Mouse (Mus musculus) liver, embryonic 16.5 days (tissue): ENCODE data around the gene Midn. TPM values are rescaled to one million over a fixed set of nuclear protein-coding genes. Genes with fewer than 3 reads are reported as not detected.

Experiments
- ATAC-seq: fragments of 200-750 bp; cut with Nextera tagmentation; 2 replicates; pipeline ENCODE4 v1.8.0; 2017; ENCODE audit warnings: low read depth, mild to moderate bottlenecking, moderate number of reproducible peaks, moderate library complexity
- H3K27ac ChIP-seq: fragments of 300-500 bp; sonication (generic); 2 replicates; pipeline ENCODE4 v1.5.1; 2014; ENCODE audit warnings: mild to moderate bottlenecking, low read length
- H3K27me3 ChIP-seq: fragments of 300-500 bp; sonication (generic); 2 replicates; pipeline ENCODE4 v1.6.1; 2014; ENCODE audit warnings: low read depth, low read length, mixed read lengths; ENCODE audit not compliant: control insufficient read depth, insufficient read depth
- H3K36me3 ChIP-seq: fragments of 300-500 bp; sonication (generic); 2 replicates; pipeline ENCODE4 v1.6.1; 2014; ENCODE audit warnings: mild to moderate bottlenecking; ENCODE audit not compliant: control insufficient read depth, insufficient read depth
- H3K4me1 ChIP-seq: fragments of 300-500 bp; sonication (generic); 2 replicates; pipeline ENCODE4 v1.6.1; 2014; ENCODE audit warnings: low read depth, low read length, mixed read lengths; ENCODE audit not compliant: control insufficient read depth
- H3K4me2 ChIP-seq: fragments of 300-500 bp; sonication (generic); 2 replicates; pipeline ENCODE4 v1.6.1; 2014; ENCODE audit warnings: low read depth, low read length, mixed read lengths
- H3K4me3 ChIP-seq: fragments of 300-500 bp; sonication (generic); 2 replicates; pipeline ENCODE4 v1.5.1; 2014; ENCODE audit warnings: low read depth, mild to moderate bottlenecking, low read length
- H3K9ac ChIP-seq: fragments of 300-500 bp; sonication (generic); 2 replicates; pipeline ENCODE4 v1.6.1; 2014; ENCODE audit warnings: low read depth, low read length
- H3K9me3 ChIP-seq: fragments of 300-500 bp; sonication (generic); replicated peaks from 2 replicates; pipeline ENCODE4 v1.6.1; 2016; ENCODE audit warnings: low read length; ENCODE audit not compliant: control insufficient read depth
- WGBS: fragments of 180-500 bp; shearing (Covaris S2); extraction: QIAGEN DNeasy Blood & Tissue Kit; methylation state at CpG from one replicate; pipeline ENCODE4 v1.1.7; 2014; ENCODE audit not compliant: insufficient replicate concordance; 5-methylcytosine and 5-hydroxymethylcytosine counted together
- polyA plus RNA-seq: library from polyadenylated mRNA; unstranded; fragments of >200 nt; fragmentation: Nextera tagmentation; extraction: Ambion mirVana; gene quantifications from 2 replicates; pipeline ENCODE4 v1.2.1, GENCODE M21; 2015

Midn gene
- polyA plus RNA-seq, 1 experiment from 2014 or later: 2.6 TPM

DNA sequence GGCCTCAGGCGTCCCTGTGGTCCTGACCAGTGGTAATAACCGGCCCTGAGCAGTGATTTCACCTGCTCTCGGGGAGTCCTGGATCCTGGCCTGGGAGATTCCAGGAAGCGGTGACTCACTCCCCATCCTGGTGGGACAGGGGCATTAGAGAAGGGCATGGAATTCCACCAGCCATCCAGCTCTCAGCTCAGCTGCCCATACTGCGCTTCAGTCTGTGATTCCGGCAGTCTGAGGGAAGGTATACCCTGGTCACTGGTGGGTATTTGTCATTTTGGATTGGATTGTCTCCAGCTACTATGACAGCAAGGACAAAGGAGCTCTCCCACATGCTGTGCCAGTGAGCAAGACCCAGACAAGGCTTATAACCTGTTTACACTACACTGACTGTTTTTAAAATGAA lies 40.4 kb upstream of the Midn start:
- Histone ChIP-seq H3K4me1 (peaks cover 17% of the 10 kb centered on the region), H3K9ac (no peak overlapping the region), H3K4me2 (no peak overlapping the region), H3K27me3 (no peaks in the 10 kb centered on the region), H3K27ac (no peak overlapping the region), H3K36me3 (no peaks in the 10 kb centered on the region), H3K4me3 (no peak overlapping the region), H3K9me3 (no peaks in the 10 kb centered on the region)
- WGBS: 69% methylated on average over 6 of the region's 6 CpGs
- no peak for ATAC-seq

DNA sequence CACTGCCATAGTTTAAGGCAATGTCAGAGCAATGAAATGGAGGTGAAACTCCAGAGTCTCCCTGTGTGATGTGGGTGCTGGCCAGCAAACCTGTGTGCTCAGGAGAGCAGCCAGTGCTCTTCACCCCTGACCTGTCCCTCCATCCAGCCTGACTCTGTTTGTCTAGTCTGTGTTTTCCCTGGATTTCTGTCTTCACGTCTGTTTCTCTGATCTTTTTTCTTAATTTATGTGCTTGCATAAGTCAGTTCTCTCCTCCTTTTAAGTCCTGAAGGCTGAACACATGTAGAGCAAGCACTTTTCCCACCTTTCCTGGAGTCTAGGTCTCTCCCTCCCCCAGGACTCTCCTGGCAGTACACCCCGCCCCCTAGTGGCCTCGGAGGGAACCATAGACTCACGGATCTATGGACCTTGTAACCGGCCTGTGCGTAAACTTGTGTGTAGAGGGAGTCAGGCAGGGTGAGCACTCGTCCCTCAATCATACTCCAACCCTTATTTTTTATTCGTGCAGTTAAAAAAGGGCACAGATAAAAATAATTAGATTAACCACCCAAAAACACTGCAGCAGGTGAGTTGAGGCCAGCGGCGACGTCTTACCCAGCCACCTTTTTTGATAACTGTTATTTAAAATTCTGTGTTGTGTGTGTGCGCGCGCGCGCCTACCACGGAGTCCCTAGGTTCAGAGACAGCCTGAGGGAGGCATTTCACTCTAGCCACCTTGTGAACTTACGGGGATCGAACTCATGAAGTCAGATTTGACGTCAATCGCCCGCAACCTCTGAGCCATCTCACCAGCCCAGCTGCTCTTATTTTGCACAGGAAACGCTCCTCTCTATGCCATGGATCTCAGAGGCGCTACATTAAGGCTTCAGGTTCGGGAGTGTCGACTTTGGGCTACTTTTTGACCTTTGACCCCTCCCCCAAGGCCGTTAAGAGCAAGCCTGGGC lies 33.5 kb upstream of the Midn start:
- ATAC-seq: peak; percentile 52
- Histone ChIP-seq H3K27me3 (no peaks in the 10 kb centered on the region), H3K4me1 (peaks cover 43% of the 10 kb centered on the region), H3K4me2 (peak overlapping the region; percentile 87), H3K9me3 (no peaks in the 10 kb centered on the region), H3K36me3 (peaks cover 13% of the 10 kb centered on the region; the same call in 1 of the 2 replicates), H3K27ac (peak overlapping the region; percentile 96), H3K9ac (peak overlapping the region; percentile 80), H3K4me3 (peak overlapping the region; percentile 69)
- 1% methylated on average over 27 of the region's 27 CpGs for WGBS

DNA sequence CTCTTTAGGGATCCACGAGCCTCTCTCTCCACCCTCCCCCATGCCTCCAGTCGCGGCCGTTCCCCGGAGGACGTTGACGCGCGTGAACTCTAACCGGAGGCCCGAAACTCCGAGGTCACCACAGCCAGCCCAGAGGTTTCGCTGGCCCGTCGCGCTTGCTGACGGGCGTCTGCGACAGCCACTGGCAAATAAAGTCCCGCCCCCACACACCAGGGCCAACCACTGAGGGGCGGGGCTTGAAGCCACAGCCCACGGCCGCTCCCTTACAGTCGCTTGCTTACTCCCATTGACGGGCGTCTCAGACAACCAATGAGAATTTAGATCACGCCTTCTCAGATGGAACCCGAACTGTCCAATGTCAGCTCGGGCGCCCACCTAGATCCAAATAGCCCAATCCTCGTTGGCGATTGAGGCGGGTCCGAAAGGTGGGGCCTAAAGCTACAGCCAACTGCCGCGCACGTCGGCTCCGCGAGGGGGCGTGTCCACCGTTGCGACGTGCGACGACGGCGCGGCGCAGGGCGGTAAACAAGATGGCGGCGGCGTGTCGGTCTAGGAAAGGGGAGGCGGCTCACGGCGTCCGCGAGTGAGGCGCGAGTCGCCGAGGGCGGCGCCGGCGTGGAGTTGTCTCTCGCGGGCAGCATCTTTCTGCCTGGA lies 32.7 kb upstream of the Midn start, which contains the start of gene Stk11:
Stk11 (plus strand) TSS at position 514 of the 654 bp plus-strand sequence.
- Histone ChIP-seq H3K9me3 (no peaks in the 10 kb centered on the region), H3K27me3 (no peaks in the 10 kb centered on the region), H3K4me3 (peak within 1 kb of the TSS; percentile 98), H3K4me1 (peaks cover 51% of the 10 kb centered on the region), H3K9ac (peak within 1 kb of the TSS; percentile 98), H3K36me3 (peaks cover 18% of the 10 kb centered on the region), H3K4me2 (peak within 1 kb of the TSS; percentile 87), H3K27ac (peak within 1 kb of the TSS; percentile 96)
- under 1% methylated on average over 70 of the region's 70 CpGs for WGBS
- peak; percentile 94 for ATAC-seq

DNA sequence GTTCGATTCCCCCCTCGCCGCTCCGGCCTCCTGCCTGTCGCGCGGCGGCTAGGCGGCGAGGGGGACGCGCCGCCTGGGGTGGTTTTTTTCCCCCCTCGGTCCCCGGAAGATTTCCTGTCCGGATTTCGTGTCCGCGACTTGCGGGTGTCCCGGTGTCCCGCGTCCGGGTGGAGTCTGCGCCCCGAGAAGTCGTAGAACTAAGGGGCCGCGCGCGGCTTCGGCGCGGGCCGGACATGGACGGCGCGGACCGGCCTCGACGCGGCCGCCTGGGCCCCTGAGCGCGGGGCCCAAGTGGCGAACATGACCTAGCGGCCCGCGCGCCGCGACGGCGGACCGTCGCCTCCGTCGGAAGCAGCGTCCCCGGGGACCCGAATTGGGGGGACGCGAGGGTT lies 32.1 kb upstream of the Midn start:
- Histone ChIP-seq H3K4me2 (peak overlapping the region; percentile 80), H3K9me3 (no peaks in the 10 kb centered on the region), H3K27me3 (no peaks in the 10 kb centered on the region), H3K4me1 (peaks cover 56% of the 10 kb centered on the region), H3K27ac (peak overlapping the region; percentile 96), H3K4me3 (peak overlapping the region; percentile 98), H3K9ac (peak overlapping the region; percentile 98), H3K36me3 (peaks cover 24% of the 10 kb centered on the region)
- no peak for ATAC-seq
- WGBS: under 1% methylated on average over 63 of the region's 63 CpGs

DNA sequence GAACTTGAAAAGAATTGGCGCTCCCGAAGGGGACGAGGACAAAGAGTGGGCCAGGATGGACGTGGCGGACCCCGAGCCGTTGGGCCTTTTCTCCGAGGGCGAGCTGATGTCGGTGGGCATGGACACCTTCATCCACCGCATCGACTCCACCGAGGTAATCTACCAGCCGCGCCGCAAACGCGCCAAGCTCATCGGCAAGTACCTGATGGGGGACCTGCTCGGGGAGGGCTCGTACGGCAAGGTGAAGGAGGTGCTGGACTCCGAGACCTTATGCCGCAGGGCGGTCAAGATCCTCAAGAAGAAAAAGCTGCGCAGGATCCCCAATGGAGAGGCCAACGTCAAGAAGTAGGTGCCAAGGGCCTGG lies 31.5 kb upstream of the Midn start:
- Histone ChIP-seq H3K4me3 (peak overlapping the region; percentile 98), H3K4me1 (peaks cover 59% of the 10 kb centered on the region), H3K36me3 (peaks cover 27% of the 10 kb centered on the region), H3K27me3 (no peaks in the 10 kb centered on the region), H3K9ac (peak overlapping the region; percentile 98), H3K9me3 (no peaks in the 10 kb centered on the region), H3K4me2 (peak overlapping the region; percentile 80), H3K27ac (peak overlapping the region; percentile 96)
- under 1% methylated on average over 27 of the region's 27 CpGs for WGBS
- ATAC-seq: no peak

DNA sequence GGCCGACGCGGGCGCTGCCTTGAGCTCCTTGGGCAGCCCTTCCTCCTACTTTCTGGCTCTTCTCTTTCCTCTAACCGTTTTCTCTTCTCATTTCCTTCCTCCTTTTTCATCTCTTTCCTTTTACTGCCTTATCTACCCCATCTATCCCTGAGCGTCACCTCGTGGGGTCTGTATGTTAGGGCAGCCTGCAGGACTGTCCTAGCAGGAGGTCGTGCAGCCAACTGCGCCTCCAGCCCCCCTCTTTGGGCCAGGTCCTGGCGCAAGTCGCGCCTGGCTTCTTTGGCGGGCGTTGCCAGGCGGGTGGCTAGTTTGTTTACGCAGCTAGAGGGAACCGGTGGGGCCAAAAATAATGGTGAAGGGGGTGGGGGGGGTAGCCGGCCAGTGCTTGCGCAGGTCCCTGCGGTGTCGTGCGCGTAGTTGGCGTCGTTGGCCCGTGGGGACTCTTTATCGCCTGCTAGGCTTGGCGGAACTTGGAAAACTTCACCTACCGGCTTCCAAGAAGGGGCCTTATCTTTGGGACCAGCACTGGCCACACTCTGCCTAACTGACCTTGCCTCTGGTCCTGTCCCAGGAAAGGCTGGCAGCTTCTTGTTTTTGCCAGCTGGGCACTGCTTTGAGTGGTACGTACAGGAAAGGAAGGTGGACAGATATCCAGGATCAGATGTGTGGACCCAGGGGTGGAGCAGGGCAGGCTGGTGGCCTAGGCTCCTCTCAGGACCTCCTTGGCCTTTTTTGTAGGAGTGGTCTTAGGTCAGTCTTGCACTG lies 31.0 kb upstream of the Midn start:
- H3K4me1 ChIP-seq: peaks cover 65% of the 10 kb centered on the region
- WGBS: 0% methylated on average over 30 of the region's 30 CpGs
- peaks cover 33% of the 10 kb centered on the region for H3K36me3 ChIP-seq
- H3K4me2 ChIP-seq: peak overlapping the region; percentile 80
- peak overlapping the region; percentile 98 for H3K4me3 ChIP-seq
- no peak for ATAC-seq
- no peaks in the 10 kb centered on the region for H3K9me3 ChIP-seq
- no peaks in the 10 kb centered on the region for H3K27me3 ChIP-seq
- peak overlapping the region; percentile 96 for H3K27ac ChIP-seq
- H3K9ac ChIP-seq: peak overlapping the region; percentile 98

DNA sequence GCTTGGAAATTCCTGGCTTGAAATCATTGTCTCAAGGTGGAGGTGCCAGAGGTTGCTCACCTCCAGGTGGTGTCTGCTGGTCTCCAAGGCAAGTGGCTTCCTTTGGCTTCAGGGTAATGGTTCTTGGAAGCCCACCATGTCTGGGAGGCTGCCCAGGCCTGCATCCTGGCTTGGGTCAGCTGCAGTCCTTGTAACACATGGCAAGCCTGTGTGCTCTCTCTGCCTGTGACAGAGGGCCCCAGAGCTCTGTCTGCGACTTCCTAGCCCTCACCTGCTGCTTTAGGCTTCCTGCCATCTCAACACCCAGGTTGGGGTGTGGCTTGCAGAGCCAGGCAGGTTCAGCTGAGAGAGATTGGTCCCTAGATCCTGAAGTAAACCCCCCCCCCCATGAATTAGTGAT lies 30.3 kb upstream of the Midn start:
- ATAC-seq: no peak
- peak overlapping the region; percentile 96 for H3K27ac ChIP-seq
- peak overlapping the region; percentile 98 for H3K4me3 ChIP-seq
- H3K27me3 ChIP-seq: no peaks in the 10 kb centered on the region
- no peaks in the 10 kb centered on the region for H3K9me3 ChIP-seq
- peak overlapping the region; percentile 98 for H3K9ac ChIP-seq
- peak overlapping the region; percentile 80 for H3K4me2 ChIP-seq
- H3K36me3 ChIP-seq: peaks cover 34% of the 10 kb centered on the region
- peaks cover 68% of the 10 kb centered on the region for H3K4me1 ChIP-seq
- 30% methylated on average over 1 of the region's 1 CpGs for WGBS

DNA sequence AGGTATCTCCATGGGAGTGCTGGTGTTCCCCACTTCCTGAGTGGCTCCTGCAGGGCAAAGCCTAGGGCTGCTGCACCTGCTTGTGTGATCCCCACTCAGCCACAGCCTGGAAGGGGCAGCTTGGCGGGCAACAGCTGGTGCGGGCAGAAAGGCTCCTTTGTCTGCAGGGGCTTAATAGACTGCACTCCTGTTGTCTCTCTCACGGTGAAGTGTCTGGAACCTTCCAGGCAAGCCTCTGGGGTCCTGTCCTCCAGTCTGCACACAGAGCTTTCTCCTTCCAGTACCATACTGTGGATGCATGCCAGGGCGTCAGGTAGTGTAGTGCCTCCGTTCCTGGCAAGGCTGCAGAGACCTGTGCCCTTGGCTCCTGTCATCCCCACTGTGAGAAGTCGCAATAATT lies 29.5 kb upstream of the Midn start:
- Histone ChIP-seq H3K9ac (peak overlapping the region; percentile 98), H3K9me3 (no peaks in the 10 kb centered on the region), H3K4me2 (peak overlapping the region; percentile 80), H3K4me3 (peak overlapping the region; percentile 98), H3K4me1 (peaks cover 71% of the 10 kb centered on the region), H3K27me3 (no peaks in the 10 kb centered on the region), H3K36me3 (peaks cover 35% of the 10 kb centered on the region), H3K27ac (no peak overlapping the region)
- no peak for ATAC-seq
- 79% methylated on average over 6 of the region's 6 CpGs for WGBS
